Mouse (Mus musculus) MN1 (cell line): ENCODE measurements at regions not wholly inside any gene's neighbourhood (a gene's known extent, or its start where the extent isn't known, plus 50 kb on each side); places are given as distances from the start of the nearest gene placed in this dataset.

Experiments
- DNase-seq: peaks from one replicate; pipeline ENCODE4 v3.0.0-alpha.2; 2016; ENCODE audit warnings: low spot score

GRCm38 (mm10) chr7:114912109-114912508 is 168.6 kb downstream of the Insc start:
- no peak for DNase-seq

DNA sequence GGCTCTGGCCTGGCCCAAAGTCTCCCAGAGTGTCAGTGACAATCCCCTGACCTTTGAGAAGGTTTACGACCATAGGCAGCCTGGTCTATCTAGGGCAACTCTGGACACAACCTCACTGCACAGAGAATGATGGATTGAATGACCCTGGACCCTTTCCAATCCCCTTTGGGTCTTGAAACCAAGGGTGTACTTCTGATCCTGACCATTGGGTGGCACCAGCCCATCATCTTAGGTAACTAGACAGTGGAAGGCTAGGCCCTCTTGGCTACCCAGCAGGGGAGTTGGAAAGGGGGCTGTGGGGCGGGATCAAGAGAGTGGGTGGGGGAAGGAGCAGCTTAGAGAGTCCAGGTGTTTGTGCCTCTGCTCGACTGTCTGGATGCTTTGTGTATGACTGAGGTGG is 178.7 kb downstream of the Insc start:
- DNase-seq = no peak

DNA sequence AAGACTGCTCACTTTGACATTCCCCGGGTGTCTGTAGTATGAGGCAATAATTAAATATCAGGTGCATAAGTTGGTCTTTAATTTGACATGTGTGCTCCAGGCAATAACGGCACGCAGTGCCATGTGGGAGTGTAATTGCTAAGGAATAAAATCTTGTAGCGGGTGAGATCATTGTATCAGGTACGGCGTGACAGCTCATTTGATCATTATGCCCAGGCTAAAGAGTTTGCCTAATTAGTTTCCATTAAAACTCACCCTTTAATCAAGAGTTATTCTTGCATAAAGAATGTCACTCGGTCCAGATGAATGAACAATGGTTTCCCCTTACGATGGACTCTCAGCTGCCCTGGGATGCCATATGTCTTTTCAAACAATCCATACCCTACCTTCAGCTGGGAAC is 190.4 kb downstream of the Insc start:
- DNase-seq = no peak

DNA sequence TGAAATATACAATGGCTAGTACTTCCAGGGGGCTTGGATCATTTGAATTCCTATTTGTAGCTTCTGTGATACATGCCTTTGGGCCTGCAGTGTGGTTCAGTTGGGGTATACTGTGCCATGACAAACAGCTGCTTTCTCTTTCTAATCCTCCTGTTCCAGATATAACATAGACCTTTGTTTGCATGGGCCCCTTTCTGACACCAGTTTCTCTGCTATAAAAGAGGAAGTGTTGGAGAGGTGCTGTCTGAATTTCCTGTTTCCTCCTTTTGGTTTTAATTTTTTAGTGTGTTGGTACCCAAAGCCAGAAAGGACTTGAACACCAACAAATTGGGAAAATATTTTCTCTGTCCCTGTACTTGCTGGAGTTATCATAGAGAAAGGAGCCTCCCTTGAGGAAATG is 207.3 kb downstream of the Insc start:
- no peak for DNase-seq

DNA sequence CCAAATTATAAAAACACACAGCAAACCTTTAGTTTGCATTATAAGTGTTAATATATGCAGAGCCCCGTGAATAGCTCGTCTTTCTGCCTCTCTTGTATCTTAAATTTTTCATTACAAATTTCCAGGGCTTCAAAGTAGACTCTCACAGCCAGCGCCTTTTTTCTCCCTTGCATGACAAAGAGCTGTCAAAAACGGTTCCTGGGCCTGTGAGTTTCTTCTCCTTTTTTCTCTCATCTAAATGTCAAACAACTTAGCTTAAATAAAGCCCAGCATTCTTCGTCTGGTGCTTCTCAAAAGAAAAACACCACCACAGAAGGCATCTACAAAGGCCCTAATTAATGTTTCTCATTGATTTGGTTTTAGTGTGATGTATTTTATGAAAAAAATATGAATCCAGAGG is 219.7 kb downstream of the Insc start:
- no peak for DNase-seq

GRCm38 (mm10) chr7:114965923-114966322 is 222.4 kb downstream of the Insc start:
- no peak for DNase-seq

GRCm38 (mm10) chr7:114986481-114986880 is 243.0 kb downstream of the Insc start:
- no peak for DNase-seq

DNA sequence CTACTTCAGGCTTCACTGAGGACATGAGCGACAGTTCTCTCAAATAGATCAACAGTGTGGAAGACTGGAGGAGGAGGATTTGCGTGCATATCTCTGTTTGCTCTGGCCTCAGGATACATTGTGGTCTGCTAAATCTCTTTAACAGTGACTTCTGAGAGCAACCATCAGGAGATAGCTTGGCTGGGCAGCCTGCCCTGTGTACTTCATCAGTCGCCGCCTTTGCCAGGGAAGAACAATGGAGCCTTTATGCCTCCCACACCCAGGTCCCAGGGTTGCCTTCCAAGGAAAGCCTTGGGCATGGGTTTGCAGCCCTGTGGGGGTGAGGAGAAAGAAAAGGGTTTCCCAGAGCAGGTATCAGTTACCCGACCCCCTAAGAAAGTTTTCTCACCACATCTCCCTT is 247.8 kb downstream of the Insc start:
- no peak for DNase-seq

GRCm38 (mm10) chr7:114992440-114992839 is 248.9 kb downstream of the Insc start:
- no peak for DNase-seq

DNA sequence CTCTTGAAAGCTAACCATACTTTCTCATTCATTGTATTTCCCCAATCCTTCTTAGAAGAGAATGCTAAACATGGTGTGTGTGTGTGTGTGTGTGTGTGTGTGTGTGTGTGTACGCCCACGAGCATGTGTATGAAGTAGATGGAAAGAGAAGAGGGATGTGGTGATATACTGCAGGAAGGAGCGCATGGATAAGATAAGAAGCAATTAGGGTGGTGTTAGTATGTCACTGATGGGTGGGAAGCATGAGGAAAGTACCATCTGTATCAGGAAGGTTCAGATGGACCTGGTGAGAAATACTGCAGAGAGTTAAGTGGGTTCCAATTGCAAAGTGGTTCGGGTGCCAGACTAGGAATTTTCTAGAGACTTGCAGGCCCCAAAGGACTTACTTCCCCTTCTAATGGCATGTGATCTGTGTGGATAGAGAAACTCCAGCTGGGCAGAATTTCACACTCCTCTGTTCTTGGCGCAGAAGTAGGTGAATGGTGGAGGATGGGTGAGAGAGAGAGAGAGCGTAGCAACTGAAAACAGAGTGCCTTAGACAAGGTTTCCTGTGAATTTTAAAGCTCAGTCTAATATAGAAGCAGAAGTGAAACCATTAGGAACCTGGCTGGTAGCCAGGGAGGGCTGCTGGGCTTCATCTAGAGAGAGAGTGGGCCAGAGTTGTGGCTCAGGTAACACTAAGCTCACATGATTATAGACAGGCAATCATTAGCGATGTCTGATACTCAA is 257.5 kb downstream of the Insc start:
- no peak for DNase-seq

DNA sequence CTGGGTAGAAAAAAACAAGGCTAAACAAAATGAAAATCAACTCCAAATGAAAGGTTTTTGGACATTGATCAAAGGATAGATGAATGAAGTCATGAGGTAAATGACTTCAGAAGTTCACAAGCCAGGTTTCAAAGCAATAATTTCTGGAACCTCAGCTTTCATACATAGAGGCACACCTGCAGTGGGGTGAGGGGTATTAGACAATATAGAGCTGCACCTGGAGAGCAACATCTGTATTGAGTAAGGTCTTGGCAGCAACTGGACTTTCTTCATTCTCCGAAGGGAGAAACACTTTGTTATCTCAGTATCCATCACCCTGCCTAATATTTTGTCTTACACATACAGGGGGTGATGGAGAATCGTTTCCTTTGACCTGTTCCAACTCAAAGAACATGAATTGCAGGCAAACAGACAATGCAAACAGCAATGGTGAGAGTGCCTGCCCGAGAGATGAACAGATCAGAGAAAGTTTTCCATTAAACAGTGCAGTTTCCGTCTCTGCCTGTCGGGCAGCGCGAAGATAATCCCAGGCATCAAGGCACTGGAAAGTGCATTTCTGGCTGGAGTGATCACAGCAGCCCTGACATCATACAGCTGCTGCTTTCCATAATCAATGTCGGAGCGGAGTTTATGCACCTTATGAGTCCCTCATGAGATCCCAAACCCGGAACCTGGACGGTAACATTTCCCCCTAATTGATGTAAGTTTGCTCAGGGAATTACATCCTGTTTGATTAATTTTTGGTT is 270.9 kb downstream of the Insc start:
- DNase-seq = no peak

- no peak for DNase-seq
Observed at GRCm38 (mm10) chr7:115019369-115019958, 276.0 kb downstream of the Insc start.

GRCm38 (mm10) chr7:115020023-115020422 is 276.5 kb downstream of the Insc start:
- DNase-seq = no peak

DNA sequence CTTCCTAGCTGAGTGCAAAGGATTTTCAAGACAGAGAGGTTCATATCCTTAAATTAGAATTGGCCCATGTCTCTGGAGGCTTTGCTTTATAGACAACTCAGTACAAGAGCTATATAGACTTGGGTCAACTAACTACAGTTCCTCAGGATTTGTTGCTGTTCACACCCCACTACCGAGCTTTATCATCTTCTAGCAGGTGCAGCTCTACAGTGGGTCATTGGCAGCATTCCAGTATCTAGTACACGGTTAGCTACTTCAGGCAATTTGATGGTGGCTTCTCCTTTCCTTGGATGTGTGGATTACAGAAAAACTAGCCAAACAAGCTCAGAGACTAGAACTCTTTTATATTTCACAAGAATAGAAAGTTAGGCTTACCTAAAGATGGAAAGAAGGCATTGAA is 282.3 kb downstream of the Insc start:
- no peak for DNase-seq

- DNase-seq = no peak
Observed at GRCm38 (mm10) chr7:115027685-115028084, 284.2 kb downstream of the Insc start.

DNA sequence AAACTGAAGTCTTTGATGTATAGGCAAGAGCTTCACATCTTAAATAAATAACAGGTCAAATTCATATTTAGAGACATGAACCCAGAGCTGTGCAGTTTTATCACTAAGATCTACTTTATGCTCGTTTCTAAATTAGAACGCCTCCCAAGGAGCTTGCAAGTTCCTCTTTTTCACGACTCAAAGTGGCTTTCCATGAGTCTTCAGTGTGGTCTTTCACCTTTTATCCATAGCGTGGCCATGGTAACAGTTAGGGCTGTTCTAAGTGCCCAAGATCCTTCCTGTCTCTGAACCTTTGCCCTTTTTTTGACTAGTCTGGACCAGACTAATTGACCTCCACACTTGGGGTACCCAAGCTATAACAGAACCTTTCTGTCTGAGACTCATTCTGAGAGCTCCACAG is 290.5 kb downstream of the Insc start:
- no peak for DNase-seq

- no peak for DNase-seq
Observed at GRCm38 (mm10) chr7:115055527-115055926, 312.0 kb downstream of the Insc start.

- no peak for DNase-seq
Observed at GRCm38 (mm10) chr7:115056992-115057645, 313.6 kb downstream of the Insc start.

GRCm38 (mm10) chr7:115057736-115058135 is 314.2 kb downstream of the Insc start:
- DNase-seq = no peak

- DNase-seq = no peak
Observed at GRCm38 (mm10) chr7:115060171-115060570, 316.7 kb downstream of the Insc start.

DNA sequence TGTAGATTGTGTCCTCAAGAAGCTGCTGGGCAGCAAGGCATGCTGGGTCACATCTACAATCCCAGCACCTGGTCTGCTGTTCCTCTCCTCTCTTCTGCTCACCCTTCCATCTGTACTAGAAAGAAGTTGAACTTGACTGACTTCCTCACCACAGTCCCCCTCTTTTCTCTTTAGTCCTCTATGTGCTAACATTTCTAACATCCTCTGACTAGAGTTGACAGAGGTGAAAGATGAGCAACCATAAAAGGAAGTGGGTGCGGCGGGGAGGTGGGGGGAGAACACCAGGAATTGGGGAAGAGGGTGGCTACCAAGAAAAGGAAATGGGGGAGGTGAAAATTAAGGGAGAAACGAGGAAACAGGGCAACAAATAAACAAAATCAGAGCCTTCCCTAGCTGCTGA is 319.3 kb downstream of the Insc start:
- DNase-seq = no peak

DNA sequence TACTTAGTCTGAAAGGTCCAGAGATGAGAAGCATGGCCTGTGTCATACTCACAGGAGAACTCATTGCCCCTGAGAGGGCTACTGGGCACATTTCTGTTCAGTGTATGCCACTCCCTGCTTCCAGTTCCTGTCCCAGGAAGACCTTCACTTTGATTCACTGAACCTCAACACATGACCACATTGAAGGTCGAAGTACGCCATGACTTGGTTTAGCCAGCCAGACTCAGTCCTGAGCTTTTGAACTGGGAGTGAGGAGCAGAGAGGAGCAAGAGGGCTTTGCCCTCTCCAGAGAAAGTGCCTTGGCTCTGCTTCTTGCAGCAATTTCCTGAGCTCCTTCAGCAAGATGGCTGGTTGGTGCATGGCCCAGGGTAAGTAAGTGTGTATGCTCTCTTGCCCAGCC is 324.1 kb downstream of the Insc start:
- DNase-seq = no peak

DNA sequence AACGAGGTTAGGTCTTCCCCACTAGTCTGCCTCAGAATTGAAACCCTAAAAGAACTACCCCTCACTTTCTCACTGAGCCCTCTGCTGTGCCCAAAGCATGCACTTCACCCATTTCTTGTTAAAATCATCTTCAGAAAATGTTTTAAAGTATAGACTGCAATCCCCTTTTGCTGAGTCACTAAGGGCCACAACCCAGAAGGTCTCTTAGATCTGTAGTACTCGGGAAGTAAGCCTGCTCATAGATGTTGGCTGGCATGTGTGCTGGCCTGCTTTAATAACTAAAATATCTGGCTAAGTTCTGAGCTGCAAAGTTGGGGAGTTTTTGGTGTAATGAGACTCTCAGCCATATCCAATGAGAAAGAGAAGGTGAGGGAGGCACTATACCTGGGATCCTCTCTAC is 329.9 kb downstream of the Insc start:
- no peak for DNase-seq
